Mouse (Mus musculus): ENCODE results near the gene Abcg8. TPM values are rescaled to one million over a fixed set of nuclear protein-coding genes. Genes with fewer than 3 reads are reported as not detected.

Abcg8 gene
- polyA plus RNA-seq, 2 experiments: 0.57 to 0.70 TPM

- H3K36me3 ChIP-seq (replicated peaks; ENCODE audit: control insufficient read depth, insufficient read depth, low read depth): peaks cover 44% of the 10 kb centered on the region
- H3K9me3 ChIP-seq (ENCODE audit: control insufficient read depth, low read length): no peaks in the 10 kb centered on the region
- H3K27ac ChIP-seq: no peak overlapping the region
- no peak overlapping the region for H3K4me2 ChIP-seq (ENCODE audit: low read depth)
- H3K4me3 ChIP-seq (ENCODE audit: insufficient read depth in 1 of 2, low read depth in 2 of 2, low read length in 2 of 2): no peak overlapping the region
- ATAC-seq (ENCODE audit: insufficient read depth): no peak
- no peak for DNase-seq (ENCODE audit: low read depth in 3 of 3, low spot score in 3 of 3)
- WGBS (ENCODE audit: insufficient replicate concordance): 81% methylated on average over 9 of the region's 9 CpGs
- no peak overlapping the region for H3K9ac ChIP-seq (replicated peaks)
- no peaks in the 10 kb centered on the region for H3K4me1 ChIP-seq (replicated peaks; ENCODE audit: control insufficient read depth in 2 of 2, insufficient read depth in 2 of 2, low read length in 1 of 2)
- TF ChIP-seq CTCF (IDR thresholded peaks at IDR 0.05; ENCODE audit: low read depth) (no peak), EP300 (IDR thresholded peaks at IDR 0.05; ENCODE audit: low read depth) (no peak)
- H3K27me3 ChIP-seq (ENCODE audit: control insufficient read depth, insufficient read depth, low read length): no peaks in the 10 kb centered on the region
Measured at GRCm38 (mm10) chr17:84748152-84748682, 72.1 kb downstream of the Abcg8 start.

DNA sequence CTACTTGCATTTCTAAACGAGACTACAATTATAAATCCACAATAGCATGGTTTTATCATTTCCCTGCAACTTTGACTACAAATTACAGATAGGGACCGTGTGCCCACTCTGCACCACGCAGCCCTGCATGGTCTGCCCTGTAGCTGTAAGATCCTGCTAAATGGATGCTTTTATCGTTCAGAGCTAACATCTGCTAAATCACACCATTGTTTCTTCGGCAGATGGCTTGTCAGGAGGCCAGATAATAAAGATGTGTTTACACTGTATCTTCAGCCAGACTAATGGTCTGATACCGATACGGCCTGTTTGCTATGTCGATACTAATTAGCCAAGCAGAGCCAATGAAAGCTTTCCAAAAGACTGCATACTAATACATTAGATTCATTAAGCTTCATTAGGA lies 73.2 kb downstream of the Abcg8 start:
- H3K4me1 ChIP-seq (replicated peaks; ENCODE audit: control insufficient read depth in 2 of 2, insufficient read depth in 2 of 2, low read length in 1 of 2): no peaks in the 10 kb centered on the region
- no peak overlapping the region for H3K9ac ChIP-seq (replicated peaks)
- no peak overlapping the region for H3K4me3 ChIP-seq (ENCODE audit: insufficient read depth in 1 of 2, low read depth in 2 of 2, low read length in 2 of 2)
- ATAC-seq (ENCODE audit: insufficient read depth) (no peak), DNase-seq (ENCODE audit: low read depth in 3 of 3, low spot score in 3 of 3) (no peak)
- H3K9me3 ChIP-seq (ENCODE audit: control insufficient read depth, low read length): no peaks in the 10 kb centered on the region
- peaks cover 49% of the 10 kb centered on the region for H3K36me3 ChIP-seq (replicated peaks; ENCODE audit: control insufficient read depth, insufficient read depth, low read depth)
- H3K4me2 ChIP-seq (ENCODE audit: low read depth): no peak overlapping the region
- TF ChIP-seq CTCF (IDR thresholded peaks at IDR 0.05; ENCODE audit: low read depth): no peak
- TF ChIP-seq EP300 (IDR thresholded peaks at IDR 0.05; ENCODE audit: low read depth): no peak
- H3K27ac ChIP-seq: no peak overlapping the region
- WGBS (ENCODE audit: insufficient replicate concordance): 77% methylated on average over 8 of the region's 8 CpGs
- no peaks in the 10 kb centered on the region for H3K27me3 ChIP-seq (ENCODE audit: control insufficient read depth, insufficient read depth, low read length)

Other genes starting within 250 kb of the Abcg8 start
- 2.2 and 2.5 TPM in 2 replicates for gene Thada, start 210.1 kb upstream of the Abcg8 start, polyA plus RNA-seq (2012; rRNA removed)
- gene Thada, start 210.1 kb upstream of the Abcg8 start, polyA plus RNA-seq (2014; fragmentation: Nextera tagmentation; extraction: Ambion mirVana): 2.0 and 2.8 TPM in 2 replicates
- 0.29 and 0.37 TPM in 2 replicates for gene Plekhh2, start 164.4 kb upstream of the Abcg8 start, polyA plus RNA-seq (2012; rRNA removed)
- gene Plekhh2, start 164.4 kb upstream of the Abcg8 start, polyA plus RNA-seq (2014; fragmentation: Nextera tagmentation; extraction: Ambion mirVana): 0.22 and 0.29 TPM in 2 replicates
- gene Dync2li1, start 49.8 kb upstream of the Abcg8 start, polyA plus RNA-seq (2012; rRNA removed): 0.39 and 1.1 TPM in 2 replicates
- gene Dync2li1, start 49.8 kb upstream of the Abcg8 start, polyA plus RNA-seq (2014; fragmentation: Nextera tagmentation; extraction: Ambion mirVana): 1.5 and 1.8 TPM in 2 replicates
- 0.33 and 0.42 TPM in 2 replicates for gene Abcg5, start 6.7 kb downstream of the Abcg8 start, polyA plus RNA-seq (2012; rRNA removed)
- gene Abcg5, start 6.7 kb downstream of the Abcg8 start, polyA plus RNA-seq (2014; fragmentation: Nextera tagmentation; extraction: Ambion mirVana): 0.33 and 0.43 TPM in 2 replicates
- gene Lrpprc, start 114.5 kb downstream of the Abcg8 start, polyA plus RNA-seq (2012; rRNA removed): 11.7 and 23.7 TPM in 2 replicates
- gene Lrpprc, start 114.5 kb downstream of the Abcg8 start, polyA plus RNA-seq (2014; fragmentation: Nextera tagmentation; extraction: Ambion mirVana): 31.8 and 37.4 TPM in 2 replicates